Mouse (Mus musculus) olfactory bulb, adult 2 months (tissue): Measurements from ENCODE around the gene Cdh20.

Source experiments
- CTCF ChIP-seq: fragments of 200-500 bp; IDR thresholded peaks from 2 replicates; pipeline ENCODE4 v1.5.1; 2012; ENCODE audit warnings: low read depth, mild to moderate bottlenecking, low read length, moderate library complexity; ENCODE audit not compliant: insufficient read depth
- POLR2A ChIP-seq: fragments of 200-500 bp; IDR thresholded peaks from 2 replicates; pipeline ENCODE4 v1.6.1; 2012; ENCODE audit warnings: mild to moderate bottlenecking, low read depth, low read length, moderate library complexity; ENCODE audit not compliant: insufficient read depth

GRCm38 (mm10) chr1:104755896-104756295, 12.4 kb upstream of the Cdh20 start:
- TF ChIP-seq CTCF (no peak), POLR2A (no peak)
